Mouse (Mus musculus): ENCODE data around the gene Rgl1. TPM values are rescaled to one million over a fixed set of nuclear protein-coding genes. Genes with fewer than 3 reads are reported as not detected.
A peak's percentile ranks its signal among the peaks of the same experiment; 100 is the strongest.

Gene Rgl1
- total and polyA plus RNA-seq, 2 experiments from 2014 or later = 22.5 to 27.8 TPM

DNA sequence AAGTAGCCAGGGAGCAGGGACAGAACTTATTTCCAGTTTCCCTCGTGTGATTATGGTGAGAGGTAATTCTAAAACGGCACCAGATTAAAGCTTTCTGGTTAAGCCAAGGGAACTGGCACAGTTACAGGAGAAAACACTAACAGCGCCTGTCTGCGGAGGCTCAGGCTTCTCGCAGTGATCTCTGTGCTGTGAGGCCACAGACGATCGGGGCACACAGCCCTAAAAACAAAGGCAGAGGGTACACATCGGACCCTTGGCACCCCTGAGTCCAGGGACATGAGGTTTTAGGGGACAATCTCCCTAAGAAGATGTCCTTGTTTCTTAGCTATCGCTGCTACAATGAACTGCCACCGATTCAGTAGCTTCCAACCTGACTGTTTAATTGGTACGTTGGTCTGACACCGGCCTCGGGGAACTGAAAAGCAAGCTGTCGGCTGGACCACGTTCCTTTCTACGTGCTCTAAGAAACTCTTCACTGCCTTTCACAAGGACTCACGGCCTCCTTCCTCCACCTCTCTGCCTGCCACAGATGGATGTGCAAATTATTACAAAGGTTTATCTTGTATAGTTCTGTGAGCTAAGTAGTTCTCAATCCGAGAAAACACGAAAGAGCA is 187.9 kb downstream of the Rgl1 start:
- ATAC-seq (no peak), DNase-seq (peak; percentile 41)
- peak overlapping the region; percentile 15; the same call in 1 of the 2 replicates for H3K9ac ChIP-seq
- H3K4me3 ChIP-seq (ENCODE audit: low read depth, low read length) = no peak overlapping the region
- H3K27me3 ChIP-seq (ENCODE audit: insufficient read depth, low read length) = no peaks in the 10 kb centered on the region
- H3K9me3 ChIP-seq (ENCODE audit: low read length) = no peaks in the 10 kb centered on the region
- H3K4me1 ChIP-seq (ENCODE audit: insufficient read depth) = peaks cover 6% of the 10 kb centered on the region
- no peaks in the 10 kb centered on the region for H3K36me3 ChIP-seq (ENCODE audit: insufficient read depth)
- H3K4me2 ChIP-seq (ENCODE audit: low read depth) = peak overlapping the region; percentile 13
- no peak overlapping the region; the same call in 1 of the 2 replicates for H3K27ac ChIP-seq (ENCODE audit: low read depth, low read length)
- TF ChIP-seq CTCF (IDR thresholded peaks at IDR 0.05; ENCODE audit: low read depth) = no peak
- 19% methylated on average over 19 of the region's 19 CpGs for WGBS

DNA sequence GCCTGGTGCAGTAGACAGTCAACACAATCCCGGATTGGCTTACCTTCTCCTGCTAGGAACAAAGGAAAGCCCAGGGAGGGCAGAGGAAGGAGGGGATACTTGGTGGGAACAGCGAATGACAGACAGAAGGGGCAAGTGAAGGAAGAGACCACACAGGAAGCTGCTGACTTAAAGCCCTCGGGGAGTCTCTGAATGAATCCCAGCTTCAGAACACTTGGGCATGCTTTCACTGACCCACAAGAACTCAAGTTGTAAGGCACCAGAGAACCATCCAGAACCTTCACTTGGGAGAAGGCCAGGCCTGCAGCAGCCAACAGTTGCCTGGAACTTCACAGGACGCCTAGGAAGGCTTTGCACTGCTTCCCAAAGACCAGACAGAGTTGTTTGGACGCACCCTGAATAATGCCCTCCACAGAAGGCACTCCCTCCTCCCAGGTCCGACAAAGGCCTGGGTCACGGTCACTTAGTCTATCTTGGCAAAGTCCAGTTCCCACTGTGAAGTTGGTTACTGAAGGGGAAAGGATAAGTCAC is 189.5 kb downstream of the Rgl1 start:
- TF ChIP-seq CTCF (IDR thresholded peaks at IDR 0.05; ENCODE audit: low read depth) = no peak
- Histone ChIP-seq H3K9me3 (ENCODE audit: low read length) (no peaks in the 10 kb centered on the region), H3K27me3 (ENCODE audit: insufficient read depth, low read length) (no peaks in the 10 kb centered on the region), H3K36me3 (ENCODE audit: insufficient read depth) (no peaks in the 10 kb centered on the region), H3K4me3 (ENCODE audit: low read depth, low read length) (no peak overlapping the region), H3K4me1 (ENCODE audit: insufficient read depth) (peaks cover 10% of the 10 kb centered on the region), H3K27ac (ENCODE audit: low read depth, low read length) (no peak overlapping the region), H3K4me2 (ENCODE audit: low read depth) (no peak overlapping the region), H3K9ac (no peak overlapping the region)
- DNase-seq (no peak), ATAC-seq (peak; percentile 25; the same call in 1 of the 2 replicates)
- 28% methylated on average over 7 of the region's 7 CpGs for whole genome bisulfite sequencing

- no peaks in the 10 kb centered on the region; the same call in 1 of the 2 replicates for H3K36me3 ChIP-seq (ENCODE audit: insufficient read depth)
- H3K4me2 ChIP-seq (ENCODE audit: low read depth) = no peak overlapping the region
- WGBS = 75% methylated on average over 5 of the region's 5 CpGs
- no peak overlapping the region for H3K4me3 ChIP-seq (ENCODE audit: low read depth, low read length)
- DNase-seq (no peak), ATAC-seq (no peak)
- H3K9ac ChIP-seq = no peak overlapping the region
- H3K27ac ChIP-seq (ENCODE audit: low read depth, low read length) = no peak overlapping the region
- H3K27me3 ChIP-seq (ENCODE audit: insufficient read depth, low read length) = no peaks in the 10 kb centered on the region
- peaks cover 10% of the 10 kb centered on the region for H3K4me1 ChIP-seq (ENCODE audit: insufficient read depth)
- no peaks in the 10 kb centered on the region for H3K9me3 ChIP-seq (ENCODE audit: low read length)
- TF ChIP-seq CTCF (IDR thresholded peaks at IDR 0.05; ENCODE audit: low read depth) = no peak
These were observed 191.1 kb downstream of the Rgl1 start for GRCm38 (mm10) chr1:152575096-152575495.

DNA sequence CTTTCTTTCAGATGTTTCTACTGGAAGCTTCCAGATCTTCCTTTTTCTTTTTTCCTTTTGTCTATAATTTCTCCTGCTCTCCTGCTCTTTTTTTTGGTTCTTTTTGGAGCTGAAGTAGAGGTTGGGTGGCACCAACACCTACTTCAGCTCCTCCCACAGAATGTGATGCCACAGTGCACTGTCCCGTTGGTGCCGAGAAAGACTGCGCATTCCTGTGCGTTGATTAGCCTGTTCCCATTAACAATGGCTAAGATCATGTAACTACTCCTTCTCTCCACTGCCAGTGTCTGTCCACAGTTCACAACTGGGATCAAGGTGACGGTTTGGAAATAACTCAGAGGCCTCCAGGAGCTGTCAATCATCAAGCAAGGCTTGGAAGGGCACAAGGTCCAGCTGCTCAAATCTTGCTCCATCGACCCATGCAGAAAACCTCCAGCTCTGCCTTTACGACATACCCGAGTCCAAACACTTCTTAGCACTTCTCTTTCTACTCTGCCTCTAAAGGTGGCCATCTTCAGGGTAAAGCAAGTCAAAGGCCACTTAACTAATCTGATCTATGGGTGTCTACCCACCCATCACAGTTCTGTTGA is 192.6 kb downstream of the Rgl1 start:
- Histone ChIP-seq H3K4me3 (ENCODE audit: low read depth, low read length) (no peak overlapping the region), H3K36me3 (ENCODE audit: insufficient read depth) (no peaks in the 10 kb centered on the region; the same call in 1 of the 2 replicates), H3K9ac (no peak overlapping the region), H3K9me3 (ENCODE audit: low read length) (no peaks in the 10 kb centered on the region), H3K27me3 (ENCODE audit: insufficient read depth, low read length) (no peaks in the 10 kb centered on the region), H3K4me2 (ENCODE audit: low read depth) (no peak overlapping the region), H3K27ac (ENCODE audit: low read depth, low read length) (no peak overlapping the region), H3K4me1 (ENCODE audit: insufficient read depth) (peaks cover 10% of the 10 kb centered on the region)
- DNase-seq (no peak), ATAC-seq (no peak)
- no peak for TF ChIP-seq CTCF (IDR thresholded peaks at IDR 0.05; ENCODE audit: low read depth)
- 45% methylated on average over 8 of the region's 8 CpGs for WGBS

GRCm38 (mm10) chr1:152572755-152573469 is 193.2 kb downstream of the Rgl1 start:
- no peak for TF ChIP-seq CTCF (IDR thresholded peaks at IDR 0.05; ENCODE audit: low read depth)
- H3K9ac ChIP-seq = no peak overlapping the region
- H3K36me3 ChIP-seq (ENCODE audit: insufficient read depth) = no peaks in the 10 kb centered on the region; the same call in 1 of the 2 replicates
- WGBS = 21% methylated on average over 7 of the region's 7 CpGs
- peaks cover 10% of the 10 kb centered on the region for H3K4me1 ChIP-seq (ENCODE audit: insufficient read depth)
- no peak overlapping the region for H3K4me3 ChIP-seq (ENCODE audit: low read depth, low read length)
- no peak overlapping the region for H3K4me2 ChIP-seq (ENCODE audit: low read depth)
- H3K27ac ChIP-seq (ENCODE audit: low read depth, low read length) = peak overlapping the region; percentile 45
- H3K9me3 ChIP-seq (ENCODE audit: low read length) = no peaks in the 10 kb centered on the region
- no peak for ATAC-seq
- H3K27me3 ChIP-seq (ENCODE audit: insufficient read depth, low read length) = no peaks in the 10 kb centered on the region
- DNase-seq = no peak

- no peaks in the 10 kb centered on the region for H3K9me3 ChIP-seq (ENCODE audit: low read length)
- H3K4me1 ChIP-seq (ENCODE audit: insufficient read depth) = peaks cover 10% of the 10 kb centered on the region
- no peaks in the 10 kb centered on the region; the same call in 1 of the 2 replicates for H3K36me3 ChIP-seq (ENCODE audit: insufficient read depth)
- ATAC-seq (no peak), DNase-seq (no peak)
- no peak overlapping the region for H3K4me3 ChIP-seq (ENCODE audit: low read depth, low read length)
- H3K27ac ChIP-seq (ENCODE audit: low read depth, low read length) = no peak overlapping the region
- H3K9ac ChIP-seq = no peak overlapping the region
- no peaks in the 10 kb centered on the region for H3K27me3 ChIP-seq (ENCODE audit: insufficient read depth, low read length)
- WGBS = 94% methylated on average over 14 of the region's 14 CpGs
- no peak overlapping the region for H3K4me2 ChIP-seq (ENCODE audit: low read depth)
- no peak for TF ChIP-seq CTCF (IDR thresholded peaks at IDR 0.05; ENCODE audit: low read depth)
These were observed 194.8 kb downstream of the Rgl1 start for GRCm38 (mm10) chr1:152571340-152571739.

DNA sequence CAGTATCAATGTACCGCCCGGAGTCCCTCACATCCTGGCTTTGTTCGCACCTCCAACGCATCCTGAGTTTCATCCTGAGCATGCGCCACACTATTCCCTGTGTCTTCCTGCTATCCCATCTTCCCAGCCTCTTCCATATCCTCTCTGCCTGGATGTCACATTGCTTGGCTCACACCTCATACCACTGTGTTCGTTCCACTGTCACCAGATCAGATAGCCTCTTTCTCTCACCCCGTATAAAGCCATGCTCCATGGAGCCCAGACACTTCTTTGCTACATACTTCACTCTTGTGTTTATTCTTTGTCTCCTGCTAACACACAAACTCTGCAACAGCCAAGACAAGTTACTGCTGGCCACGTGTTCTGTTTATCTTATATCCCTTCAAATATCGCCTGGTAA is 195.5 kb downstream of the Rgl1 start:
- Histone ChIP-seq H3K27ac (ENCODE audit: low read depth, low read length) (no peak overlapping the region), H3K36me3 (ENCODE audit: insufficient read depth) (no peaks in the 10 kb centered on the region; the same call in 1 of the 2 replicates), H3K9ac (no peak overlapping the region), H3K4me1 (ENCODE audit: insufficient read depth) (peaks cover 10% of the 10 kb centered on the region), H3K4me3 (ENCODE audit: low read depth, low read length) (no peak overlapping the region), H3K27me3 (ENCODE audit: insufficient read depth, low read length) (no peaks in the 10 kb centered on the region), H3K9me3 (ENCODE audit: low read length) (no peaks in the 10 kb centered on the region), H3K4me2 (ENCODE audit: low read depth) (no peak overlapping the region)
- DNase-seq (no peak), ATAC-seq (no peak)
- 96% methylated on average over 9 of the region's 9 CpGs for WGBS
- TF ChIP-seq CTCF (IDR thresholded peaks at IDR 0.05; ENCODE audit: low read depth) = no peak

Data from forebrain, postnatal 0 days (tissue).